In genomic region chr4:120569025-120569424, GRCm38 (mm10) we compare ENCODE assay signal across 8 mouse cellular contexts. TPM values are rescaled to one million over a fixed set of nuclear protein-coding genes. Genes with fewer than 3 reads are reported as not detected.
A peak's percentile ranks its signal among the peaks of the same experiment; 100 is the strongest.
DNase-seq lines count a peak whose midpoint lies in the region; ATAC-seq lines count a peak whose summit lies in the region.

No protein-coding gene starts in this region.

- H3K27me3 ChIP-seq in kidney, embryonic 16.5 days (ENCODE audit: insufficient read depth, low read length) = no peaks in the 10 kb centered on the region
- H3K27me3 ChIP-seq in midbrain, embryonic 16.5 days (ENCODE audit: control insufficient read depth, insufficient read depth, low read depth, low read length) = no peaks in the 10 kb centered on the region

- 3% methylated on average over 4 of the region's 4 CpGs for WGBS in kidney, embryonic 16.5 days
- WGBS in midbrain, embryonic 16.5 days = 6% methylated on average over 4 of the region's 4 CpGs

- ATAC-seq in CD4-positive, CD25-positive, alpha-beta regulatory T cell, adult 4 months = no peak
- no peak for ATAC-seq in kidney, embryonic 16.5 days (ENCODE audit: low FRiP score, low TSS enrichment)
- ATAC-seq in midbrain, embryonic 16.5 days = no peak

- peak overlapping the region; percentile 76 for H3K4me2 ChIP-seq in kidney, embryonic 16.5 days (replicated peaks; ENCODE audit: low read depth, low read length)
- H3K4me2 ChIP-seq in midbrain, embryonic 16.5 days (ENCODE audit: low read length) = peak overlapping the region; percentile 90

- H3K9ac ChIP-seq in kidney, embryonic 16.5 days (replicated peaks; ENCODE audit: low read length) = peak overlapping the region; percentile 83
- H3K9ac ChIP-seq in midbrain, embryonic 16.5 days (ENCODE audit: low read depth, low read length) = peak overlapping the region; percentile 97

- H3K4me3 ChIP-seq in kidney, embryonic 16.5 days (ENCODE audit: low read length) = peak overlapping the region; percentile 89
- H3K4me3 ChIP-seq in midbrain, embryonic 16.5 days (ENCODE audit: low read depth, low read length) = peak overlapping the region; percentile 85

- no peak overlapping the region; the same call in 1 of the 2 replicates for H3K27ac ChIP-seq in kidney, embryonic 16.5 days (ENCODE audit: low read length)
- peak overlapping the region; percentile 95 for H3K27ac ChIP-seq in midbrain, embryonic 16.5 days (ENCODE audit: low read length)

- H3K9me3 ChIP-seq in kidney, embryonic 16.5 days (ENCODE audit: low read length) = no peaks in the 10 kb centered on the region
- H3K9me3 ChIP-seq in midbrain, embryonic 16.5 days (replicated peaks; ENCODE audit: control insufficient read depth, low read length, poor library complexity, severe bottlenecking) = no peaks in the 10 kb centered on the region

- peak; percentile 13 for DNase-seq in CD4-positive, CD25-positive, alpha-beta regulatory T cell, adult 2 months (ENCODE audit: low read depth, low spot score)
- DNase-seq in Muller cell, postnatal 12 days (ENCODE audit: inconsistent ontology term) = peak; percentile 50
- peak; percentile 6 to 7 for DNase-seq in heart, adult 9 months (ENCODE audit: low spot score in 2 of 2)
- DNase-seq in T-cell, adult 2 months (ENCODE audit: low spot score) = no peak
- no peak for DNase-seq in frontal cortex, adult 2 months (ENCODE audit: extremely low spot score in 1 of 2, low spot score in 1 of 2)

- H3K36me3 ChIP-seq in kidney, embryonic 16.5 days (ENCODE audit: insufficient read depth, low read length) = peaks cover 4% of the 10 kb centered on the region; the same call in 1 of the 2 replicates
- H3K36me3 ChIP-seq in midbrain, embryonic 16.5 days (ENCODE audit: control insufficient read depth, insufficient read depth, low read length) = 0 out of 2 replicates have a peak, but pooled peaks cover 2% of the 10 kb centered on the region

- H3K4me1 ChIP-seq in kidney, embryonic 16.5 days (ENCODE audit: insufficient read depth, low read length) = peaks cover 32% of the 10 kb centered on the region
- peaks cover 32% of the 10 kb centered on the region for H3K4me1 ChIP-seq in midbrain, embryonic 16.5 days (ENCODE audit: control insufficient read depth, insufficient read depth, low read length)

RNA-seq across cellular contexts. Expression of gene Ctps, which starts 1.1 kb away (rescaled TPM):
- polyA plus RNA-seq in CD4-positive, CD25-positive, alpha-beta regulatory T cell, adult 4 months (2017; shearing (Covaris generic)) = 10 to 100 TPM; 14.7 to 19.5 TPM
- polyA plus RNA-seq in kidney, embryonic 16.5 days (2015; fragmentation: Nextera tagmentation; extraction: Ambion mirVana) = 73.7 and 79.0 TPM in 2 replicates
- 78.6 and 79.6 TPM in 2 replicates for polyA plus RNA-seq in midbrain, embryonic 16.5 days (2015; fragmentation: Nextera tagmentation; extraction: Ambion mirVana)
- polyA plus RNA-seq in frontal cortex, adult 2 months (2012; rRNA removed) = 27.9 and 29.8 TPM in 2 replicates

RNA-seq across cellular contexts. Expression of gene Gm8439, which starts 19.5 kb away (rescaled TPM):
- polyA plus RNA-seq in CD4-positive, CD25-positive, alpha-beta regulatory T cell, adult 4 months (2017; shearing (Covaris generic)) = under 1 TPM in 1 of 2 experiments, not detected in 1; 0.83 TPM
- not detected in 2 replicates for polyA plus RNA-seq in kidney, embryonic 16.5 days (2015; fragmentation: Nextera tagmentation; extraction: Ambion mirVana)
- not detected in 2 replicates for polyA plus RNA-seq in midbrain, embryonic 16.5 days (2015; fragmentation: Nextera tagmentation; extraction: Ambion mirVana)
- not detected in 2 replicates for polyA plus RNA-seq in frontal cortex, adult 2 months (2012; rRNA removed)

RNA-seq across cellular contexts. Expression of gene Slfnl1, which starts 37.0 kb away (rescaled TPM):
- not detected for polyA plus RNA-seq in CD4-positive, CD25-positive, alpha-beta regulatory T cell, adult 4 months (2017; shearing (Covaris generic))
- polyA plus RNA-seq in kidney, embryonic 16.5 days (2015; fragmentation: Nextera tagmentation; extraction: Ambion mirVana) = not detected in 2 replicates
- polyA plus RNA-seq in midbrain, embryonic 16.5 days (2015; fragmentation: Nextera tagmentation; extraction: Ambion mirVana) = not detected in 2 replicates
- 0.11 and 0.14 TPM in 2 replicates for polyA plus RNA-seq in frontal cortex, adult 2 months (2012; rRNA removed)

Comparison
In these comparisons a context has a peak if more than half of its experiments do, and no peak if none do; other contexts are left out.
1. DNase-seq: peak in CD4-positive, CD25-positive, alpha-beta regulatory T cell, adult 2 months (single experiment), Muller cell, postnatal 12 days (single experiment) and heart, adult 9 months (2 of 2); none in T-cell, adult 2 months (single experiment) and frontal cortex, adult 2 months (0 of 2).